Mouse (Mus musculus) midbrain, embryonic 14.5 days (tissue): ENCODE results near the gene Mtfp1. TPM values are rescaled to one million over a fixed set of nuclear protein-coding genes. Genes with fewer than 3 reads are reported as not detected.
A peak's percentile ranks its signal among the peaks of the same experiment; 100 is the strongest.

Source experiments
- ATAC-seq: fragments of 200-750 bp; cut with Nextera tagmentation; 2 replicates; pipeline ENCODE4 v1.8.0; 2017; ENCODE audit warnings: moderate number of reproducible peaks, moderate library complexity; ENCODE audit not compliant: low FRiP score, low TSS enrichment
- DNase-seq: peaks from one replicate; pipeline ENCODE4 v3.0.0-alpha.2; 2015
- H3K27ac ChIP-seq: fragments of 300-500 bp; sonication (generic); replicated peaks from 2 replicates; pipeline ENCODE4 v1.5.1; 2014; ENCODE audit warnings: mild to moderate bottlenecking, low read depth, low read length, moderate library complexity
- H3K27me3 ChIP-seq: fragments of 300-500 bp; sonication (generic); 2 replicates; pipeline ENCODE4 v1.6.1; 2014; ENCODE audit warnings: low read length, control low read depth, mixed read lengths; ENCODE audit not compliant: control insufficient read depth, insufficient read depth
- H3K36me3 ChIP-seq: fragments of 300-500 bp; sonication (generic); 2 replicates; pipeline ENCODE4 v1.6.1; 2014; ENCODE audit warnings: low read length, control low read depth; ENCODE audit not compliant: control insufficient read depth, insufficient read depth
- H3K4me1 ChIP-seq: fragments of 300-500 bp; sonication (generic); 2 replicates; pipeline ENCODE4 v1.6.1; 2014; ENCODE audit warnings: mild to moderate bottlenecking, antibody characterized with exemption, low read length, control low read depth; ENCODE audit not compliant: control insufficient read depth, insufficient read depth
- H3K4me2 ChIP-seq: fragments of 300-500 bp; sonication (generic); 2 replicates; pipeline ENCODE4 v1.6.1; 2014; ENCODE audit warnings: mild to moderate bottlenecking, low read length, moderate library complexity
- H3K4me3 ChIP-seq: fragments of 300-500 bp; sonication (generic); replicated peaks from 2 replicates; pipeline ENCODE4 v1.5.1; 2014; ENCODE audit warnings: low read depth, low read length
- H3K9ac ChIP-seq: fragments of 300-500 bp; sonication (generic); replicated peaks from 2 replicates; pipeline ENCODE4 v1.6.1; 2014; ENCODE audit warnings: mild to moderate bottlenecking, low read length, moderate library complexity
- H3K9me3 ChIP-seq: fragments of 300-500 bp; sonication (generic); 2 replicates; pipeline ENCODE4 v1.6.1; 2016; ENCODE audit warnings: low read length, control low read depth, mixed read lengths; ENCODE audit not compliant: control insufficient read depth
- WGBS: fragments of 180-500 bp; shearing (Covaris S2); extraction: QIAGEN DNeasy Blood & Tissue Kit; methylation state at CpG from one replicate; pipeline ENCODE4 v1.1.7; 2014; 5-methylcytosine and 5-hydroxymethylcytosine counted together
- polyA plus RNA-seq: library from polyadenylated mRNA; unstranded; fragments of >200 nt; fragmentation: Nextera tagmentation; extraction: Ambion mirVana; gene quantifications from 2 replicates; pipeline ENCODE4 v1.2.1, GENCODE M21; 2014

Mtfp1 gene
- polyA plus RNA-seq: 7.6 and 9.1 TPM in 2 replicates

- peak; percentile 76 for DNase-seq
- peaks cover 18% of the 10 kb centered on the region for H3K4me1 ChIP-seq
- peaks cover 4% of the 10 kb centered on the region; the same call in 1 of the 2 replicates for H3K36me3 ChIP-seq
- peak within 1 kb of the TSS; percentile 89 for H3K27ac ChIP-seq
- no peaks in the 10 kb centered on the region for H3K9me3 ChIP-seq
- H3K4me3 ChIP-seq: peak within 1 kb of the TSS; percentile 44
- H3K4me2 ChIP-seq: peak within 1 kb of the TSS; percentile 77
- 7% methylated on average over 34 of the region's 34 CpGs for WGBS
- H3K9ac ChIP-seq: peak within 1 kb of the TSS; percentile 49
- H3K27me3 ChIP-seq: no peaks in the 10 kb centered on the region
- no peak for ATAC-seq
These were observed at the start of gene Mtfp1 for GRCm38 (mm10) chr11:4095171-4096053. Gene Mtfp1 (minus strand): TSS chr11:4095445.

GRCm38 (mm10) chr11:4143281-4144062 is 48.2 kb upstream of the Mtfp1 start:
- Histone ChIP-seq H3K27me3 (no peaks in the 10 kb centered on the region), H3K27ac (no peak overlapping the region), H3K9ac (no peak overlapping the region), H3K4me1 (no peaks in the 10 kb centered on the region), H3K4me3 (no peak overlapping the region), H3K4me2 (no peak overlapping the region), H3K36me3 (peaks cover 62% of the 10 kb centered on the region), H3K9me3 (no peaks in the 10 kb centered on the region)
- ATAC-seq: no peak
- 88% methylated on average over 21 of the region's 21 CpGs for WGBS
- no peak for DNase-seq

GRCm38 (mm10) chr11:4142352-4142751 is 47.1 kb upstream of the Mtfp1 start:
- H3K9ac ChIP-seq: no peak overlapping the region
- no peaks in the 10 kb centered on the region for H3K27me3 ChIP-seq
- DNase-seq: no peak
- H3K4me3 ChIP-seq: no peak overlapping the region
- H3K36me3 ChIP-seq: peaks cover 72% of the 10 kb centered on the region
- no peaks in the 10 kb centered on the region for H3K9me3 ChIP-seq
- peaks cover under 1% of the 10 kb centered on the region; the same call in 1 of the 2 replicates for H3K4me1 ChIP-seq
- no peak overlapping the region for H3K27ac ChIP-seq
- WGBS: 89% methylated on average over 4 of the region's 4 CpGs
- no peak overlapping the region for H3K4me2 ChIP-seq
- no peak for ATAC-seq

GRCm38 (mm10) chr11:4141505-4141904 is 46.3 kb upstream of the Mtfp1 start:
- peaks cover 8% of the 10 kb centered on the region for H3K4me1 ChIP-seq
- ATAC-seq: no peak

GRCm38 (mm10) chr11:4138964-4139363 is 43.7 kb upstream of the Mtfp1 start:
- 78% methylated on average over 2 of the region's 2 CpGs for WGBS
- peaks cover 65% of the 10 kb centered on the region for H3K36me3 ChIP-seq
- DNase-seq (no peak), ATAC-seq (no peak)
- H3K9ac ChIP-seq: no peak overlapping the region
- H3K9me3 ChIP-seq: no peaks in the 10 kb centered on the region
- H3K4me2 ChIP-seq: no peak overlapping the region
- no peaks in the 10 kb centered on the region for H3K27me3 ChIP-seq
- H3K4me3 ChIP-seq: no peak overlapping the region
- H3K27ac ChIP-seq: no peak overlapping the region
- peaks cover 17% of the 10 kb centered on the region for H3K4me1 ChIP-seq

More at GRCm38 (mm10) chr11:4141505-4141904, 46.3 kb upstream of the Mtfp1 start:
- Histone ChIP-seq H3K4me3 (no peak overlapping the region), H3K36me3 (peaks cover 72% of the 10 kb centered on the region), H3K27ac (no peak overlapping the region), H3K9me3 (no peaks in the 10 kb centered on the region), H3K9ac (no peak overlapping the region), H3K4me2 (no peak overlapping the region), H3K27me3 (no peaks in the 10 kb centered on the region)
- no peak for DNase-seq

GRCm38 (mm10) chr11:4134986-4135935 is 40.0 kb upstream of the Mtfp1 start, which contains the start of gene Rnf215:
Gene Rnf215 (plus strand): TSS chr11:4135202.
- Histone ChIP-seq H3K4me3 (peak within 1 kb of the TSS; percentile 64), H3K9me3 (no peaks in the 10 kb centered on the region), H3K36me3 (peaks cover 28% of the 10 kb centered on the region), H3K4me2 (peak within 1 kb of the TSS; percentile 88), H3K27me3 (no peaks in the 10 kb centered on the region), H3K27ac (peak within 1 kb of the TSS; percentile 88), H3K4me1 (peaks cover 17% of the 10 kb centered on the region), H3K9ac (peak within 1 kb of the TSS; percentile 83)
- DNase-seq (peak; percentile 97), ATAC-seq (peak; percentile 93)
- WGBS: 1% methylated on average over 63 of the region's 66 CpGs

DNA sequence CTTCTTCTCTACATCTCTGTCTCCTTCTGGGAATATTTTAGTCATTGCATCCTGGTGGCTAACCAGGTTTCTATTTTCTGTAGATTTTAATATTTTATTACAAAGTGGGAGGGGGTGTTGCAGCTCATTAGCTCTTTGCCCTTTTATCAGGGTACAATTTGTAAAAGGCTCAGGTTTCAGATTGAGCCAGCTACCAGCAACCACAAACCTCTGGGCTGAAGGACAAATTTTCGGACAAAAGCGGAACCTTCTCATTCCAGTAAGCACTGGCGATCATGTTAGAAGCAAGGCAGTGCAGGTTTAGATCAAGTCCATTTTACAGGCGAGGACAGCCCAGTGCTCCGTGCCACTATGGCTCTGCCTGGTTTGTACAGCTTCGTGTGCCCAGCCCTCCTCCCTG is 39.2 kb upstream of the Mtfp1 start:
- H3K9ac ChIP-seq: 0 out of 2 replicates have a peak overlapping the region, but pooled peaks have one; percentile 17
- H3K4me1 ChIP-seq: peaks cover 17% of the 10 kb centered on the region
- 63% methylated on average over 6 of the region's 6 CpGs for WGBS
- peaks cover 19% of the 10 kb centered on the region for H3K36me3 ChIP-seq
- no peaks in the 10 kb centered on the region for H3K27me3 ChIP-seq
- no peak for ATAC-seq
- 0 out of 2 replicates have a peak overlapping the region, but pooled peaks have one; percentile 88 for H3K27ac ChIP-seq
- H3K9me3 ChIP-seq: no peaks in the 10 kb centered on the region
- peak overlapping the region; percentile 64 for H3K4me3 ChIP-seq
- no peak for DNase-seq
- H3K4me2 ChIP-seq: peak overlapping the region; percentile 88

GRCm38 (mm10) chr11:4133450-4133849 is 38.2 kb upstream of the Mtfp1 start:
- Histone ChIP-seq H3K4me2 (no peak overlapping the region), H3K27ac (no peak overlapping the region), H3K9ac (no peak overlapping the region), H3K4me1 (peaks cover 17% of the 10 kb centered on the region), H3K36me3 (peaks cover 10% of the 10 kb centered on the region), H3K4me3 (no peak overlapping the region), H3K27me3 (no peaks in the 10 kb centered on the region), H3K9me3 (no peaks in the 10 kb centered on the region)
- DNase-seq: no peak
- WGBS: 52% methylated on average over 3 of the region's 3 CpGs
- no peak for ATAC-seq
